Mouse (Mus musculus): ENCODE results near the gene Sema3a. TPM values are rescaled to one million over a fixed set of nuclear protein-coding genes. Genes with fewer than 3 reads are reported as not detected.

The Sema3a gene
- polyA plus RNA-seq, 1 experiment from 2014 or later: 2.0 TPM

GRCm38 (mm10) chr5:13630692-13631091, 505.5 kb downstream of the Sema3a start:
- H3K4me3 ChIP-seq (replicated peaks): no peak overlapping the region
- no peaks in the 10 kb centered on the region for H3K4me1 ChIP-seq (replicated peaks)
- ATAC-seq (ENCODE audit: low read depth) (no peak), DNase-seq (no peak)
- H3K36me3 ChIP-seq: no peaks in the 10 kb centered on the region
- no peaks in the 10 kb centered on the region for H3K27me3 ChIP-seq
- H3K9ac ChIP-seq: no peak overlapping the region
- H3K4me2 ChIP-seq: no peak overlapping the region
- no peaks in the 10 kb centered on the region for H3K9me3 ChIP-seq (replicated peaks)
- H3K27ac ChIP-seq: no peak overlapping the region

- Histone ChIP-seq H3K9ac (no peak overlapping the region), H3K4me2 (no peak overlapping the region), H3K27me3 (no peaks in the 10 kb centered on the region), H3K9me3 (replicated peaks) (no peaks in the 10 kb centered on the region), H3K27ac (no peak overlapping the region), H3K4me1 (replicated peaks) (no peaks in the 10 kb centered on the region), H3K4me3 (replicated peaks) (no peak overlapping the region), H3K36me3 (no peaks in the 10 kb centered on the region)
- DNase-seq: no peak
- WGBS (ENCODE audit: insufficient replicate concordance): 53% methylated on average over 3 of the region's 3 CpGs
- no peak for ATAC-seq (ENCODE audit: low read depth)
Observed at GRCm38 (mm10) chr5:13636237-13636636, 511.0 kb downstream of the Sema3a start.
